19 mouse cellular contexts compared by ENCODE assay signal in the genomic region with DNA sequence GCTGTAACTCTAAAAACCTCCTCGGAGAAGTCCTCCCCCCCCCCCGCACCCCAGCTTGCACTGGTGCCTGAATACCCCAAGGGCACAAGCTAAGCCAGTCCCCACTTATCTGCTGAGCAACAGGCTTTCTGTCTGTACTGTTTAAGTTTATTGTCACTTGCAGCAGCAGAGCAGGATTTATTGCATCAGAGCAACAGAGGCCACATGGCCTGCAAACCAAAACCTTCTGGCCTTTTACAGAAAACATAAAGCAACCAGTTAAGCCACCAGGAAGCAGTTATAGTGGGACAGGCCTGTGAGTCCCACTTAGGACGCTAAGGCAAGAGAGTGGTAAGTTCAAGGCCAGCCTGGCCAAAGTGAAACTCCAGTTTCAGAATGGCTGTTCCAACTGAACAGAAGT. TPM values are rescaled to one million over a fixed set of nuclear protein-coding genes. Genes with fewer than 3 reads are reported as not detected.
DNase-seq lines count a peak whose midpoint lies in the region; ATAC-seq lines count a peak whose summit lies in the region.
"Had no signal": no experiment of that assay in that cellular context is flagged by ENCODE, and none has a peak within 500 bp of the region (broad histone marks: within the 10 kb centered on the region; RNA-seq: fewer than 3 reads in every experiment).

No protein-coding gene starts in this region.

- DNase-seq in embryo, embryonic 10 days (ENCODE audit: low spot score), result peak; percentile 22
- no peak for DNase-seq in embryo, embryonic 9.5 days (ENCODE audit: extremely low spot score)
- peak; percentile 55 for DNase-seq in NIH3T3 (ENCODE audit: low read depth)
- peak; percentile 22 for DNase-seq in embryo, embryonic 11 days
- DNase-seq in cerebellum, adult 11-12 months, result no peak
- DNase-seq: cerebellum, adult 8-10 months; gastrocnemius, postnatal 25 days; heart, adult 2 months; heart, postnatal 36 days; kidney, adult 11 months; kidney, postnatal 10 days; liver, embryonic 13.5 days; thymus, postnatal 36 days had no signal

- no peak overlapping the region for H3K4me3 ChIP-seq in limb, embryonic 13.5 days
- H3K4me3 ChIP-seq: heart, adult 2 months; liver, embryonic 13.5 days; midbrain, embryonic 13.5 days; neural tube, embryonic 13.5 days had no signal

- no peak overlapping the region for H3K9ac ChIP-seq in limb, embryonic 13.5 days
- H3K9ac ChIP-seq: liver, embryonic 13.5 days; midbrain, embryonic 13.5 days; neural tube, embryonic 13.5 days had no signal

- H3K27ac ChIP-seq in limb, embryonic 13.5 days, result peak overlapping the region; percentile 52; the same call in 1 of the 2 replicates
- H3K27ac ChIP-seq: heart, adult 2 months; liver, embryonic 13.5 days; macrophage; midbrain, embryonic 13.5 days; neural tube, embryonic 13.5 days had no signal

- no peaks in the 10 kb centered on the region for H3K9me3 ChIP-seq in limb, embryonic 13.5 days
- H3K9me3 ChIP-seq: liver, embryonic 13.5 days; neural tube, embryonic 13.5 days had no signal

- peaks cover 5% of the 10 kb centered on the region; the same call in 1 of the 2 replicates for H3K4me1 ChIP-seq in limb, embryonic 13.5 days
- H3K4me1 ChIP-seq: liver, embryonic 13.5 days; midbrain, embryonic 13.5 days; neural tube, embryonic 13.5 days had no signal

- no peaks in the 10 kb centered on the region for H3K36me3 ChIP-seq in limb, embryonic 13.5 days
- H3K36me3 ChIP-seq: liver, embryonic 13.5 days; midbrain, embryonic 13.5 days; neural tube, embryonic 13.5 days had no signal

- H3K4me2 ChIP-seq in limb, embryonic 13.5 days (replicated peaks), result no peak overlapping the region
- H3K4me2 ChIP-seq: liver, embryonic 13.5 days; midbrain, embryonic 13.5 days; neural tube, embryonic 13.5 days had no signal

- WGBS in limb, embryonic 13.5 days, result 11% methylated on average over 3 of the region's 3 CpGs

- peak; percentile 15; the same call in 1 of the 2 replicates for ATAC-seq in limb, embryonic 13.5 days (ENCODE audit: low FRiP score, low read depth)
- ATAC-seq in erythroblast, adult 5-6 weeks (replicated peaks; ENCODE audit: low FRiP score, poor library complexity, severe bottlenecking), result no peak
- ATAC-seq: hindbrain, embryonic 16.5 days; midbrain, embryonic 13.5 days had no signal

- H3K27me3 ChIP-seq in limb, embryonic 13.5 days, result no peaks in the 10 kb centered on the region
- H3K27me3 ChIP-seq: liver, embryonic 13.5 days; midbrain, embryonic 13.5 days; neural tube, embryonic 13.5 days had no signal

RNA-seq across cellular contexts. Expression of a gene that starts 38.2 kb away (rescaled TPM):
- 18.0 and 21.0 TPM in 2 replicates for polyA plus RNA-seq in limb, embryonic 13.5 days (2015; fragmentation: Nextera tagmentation; extraction: Ambion mirVana)
- 4.0 and 22.1 TPM in 2 replicates for total RNA-seq in erythroblast, adult 5-6 weeks (2015; ENCODE audit: low replicate concordance)
- total RNA-seq in erythroblast, adult 5-6 weeks (2017; ENCODE audit: low replicate concordance), result 3.3 and 3.5 TPM in 2 replicates

RNA-seq across cellular contexts. Expression of a gene that starts 51.2 kb away (rescaled TPM):
- 70.9 and 73.9 TPM in 2 replicates for polyA plus RNA-seq in limb, embryonic 13.5 days (2015; fragmentation: Nextera tagmentation; extraction: Ambion mirVana)
- total RNA-seq in erythroblast, adult 5-6 weeks (2015; ENCODE audit: low replicate concordance), result 2.3 and 2.5 TPM in 2 replicates
- total RNA-seq in erythroblast, adult 5-6 weeks (2017; ENCODE audit: low replicate concordance), result 1.8 and 4.7 TPM in 2 replicates

RNA-seq across cellular contexts. Expression of a gene that starts 58.9 kb away (rescaled TPM):
- polyA plus RNA-seq in limb, embryonic 13.5 days (2015; fragmentation: Nextera tagmentation; extraction: Ambion mirVana), result 325 and 338 TPM in 2 replicates
- total RNA-seq in erythroblast, adult 5-6 weeks (2015; ENCODE audit: low replicate concordance), result 53.7 and 79.2 TPM in 2 replicates
- 25.5 and 34.4 TPM in 2 replicates for total RNA-seq in erythroblast, adult 5-6 weeks (2017; ENCODE audit: low replicate concordance)

Comparison
In these comparisons a context has a peak if more than half of its experiments do, and no peak if none do; other contexts are left out.
1. DNase-seq: peak in embryo, embryonic 10 days (single experiment), NIH3T3 (single experiment) and embryo, embryonic 11 days (single experiment); none in embryo, embryonic 9.5 days (single experiment) and cerebellum, adult 11-12 months (single experiment).